Mouse (Mus musculus) megakaryocyte-erythroid progenitor cell, adult 5-6 weeks (primary cell): ENCODE measurements around the gene Clcc1. TPM values are rescaled to one million over a fixed set of nuclear protein-coding genes. Genes with fewer than 3 reads are reported as not detected.
"Not testable (repeated sequence)": the region's sequence is repeated elsewhere in the genome, so short reads cannot be mapped to it uniquely, and the experiment has no call there.

ENCODE experiments used
- ATAC-seq: replicated peaks from 2 replicates; pipeline ENCODE4 v1.8.0; 2016; ENCODE audit warnings: mild to moderate bottlenecking, inconsistent platforms; ENCODE audit not compliant: severe bottlenecking, poor library complexity, low FRiP score, low TSS enrichment
- total RNA-seq, 2 experiments: library from RNA; stranded (forward) in 1 of 2; stranded (reverse) in 1 of 2; fragments of 200-1000, 215-1000 nt in 1 of 2; fragments of >200 nt in 1 of 2; fragmentation: Nextera tagmentation in 1 of 2; gene quantifications; 2 replicates each; pipeline ENCODE4 v1.2.3; 2014 to 2017

Gene Clcc1
- total RNA-seq (2014; fragmentation: Nextera tagmentation) (24.2 and 34.0 TPM in 2 replicates), total RNA-seq (2017) (82.8 and 91.3 TPM in 2 replicates)

DNA sequence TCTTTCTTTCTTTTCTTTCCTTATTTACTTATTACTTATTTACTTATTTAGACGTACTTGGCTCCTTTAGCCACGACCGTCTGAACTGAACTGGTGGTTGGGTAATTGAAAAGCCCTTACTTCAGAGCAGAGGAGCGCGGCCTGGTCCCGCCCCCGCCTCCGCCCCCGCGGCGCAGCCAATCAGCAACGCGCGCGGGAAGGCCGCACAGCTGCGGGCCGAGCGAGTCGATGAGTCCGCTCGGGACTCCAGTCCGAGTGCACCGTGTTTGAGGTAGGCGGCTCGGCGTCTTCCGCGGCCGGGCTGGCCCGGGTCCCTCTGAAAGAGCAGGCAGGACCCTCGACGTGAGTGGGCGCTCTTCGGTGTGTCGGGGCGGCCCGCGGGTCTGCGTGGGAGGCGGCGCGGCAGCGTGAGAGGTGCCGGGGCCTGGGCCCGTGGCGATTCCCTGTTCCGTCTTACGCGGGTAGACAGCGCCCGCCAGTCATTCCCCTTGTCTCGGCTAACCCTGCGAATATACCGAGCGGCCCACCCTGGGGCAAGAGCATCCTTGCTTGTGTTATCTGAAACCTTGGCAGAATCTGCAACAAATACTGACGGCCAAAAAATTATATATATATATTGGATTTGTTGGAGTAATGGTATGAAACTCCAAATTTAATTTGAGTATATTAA is at the start of gene Clcc1:
Gene Clcc1 (plus strand): TSS at position 204 of the 670 bp plus-strand sequence.
- peak; percentile 86 for ATAC-seq

DNA sequence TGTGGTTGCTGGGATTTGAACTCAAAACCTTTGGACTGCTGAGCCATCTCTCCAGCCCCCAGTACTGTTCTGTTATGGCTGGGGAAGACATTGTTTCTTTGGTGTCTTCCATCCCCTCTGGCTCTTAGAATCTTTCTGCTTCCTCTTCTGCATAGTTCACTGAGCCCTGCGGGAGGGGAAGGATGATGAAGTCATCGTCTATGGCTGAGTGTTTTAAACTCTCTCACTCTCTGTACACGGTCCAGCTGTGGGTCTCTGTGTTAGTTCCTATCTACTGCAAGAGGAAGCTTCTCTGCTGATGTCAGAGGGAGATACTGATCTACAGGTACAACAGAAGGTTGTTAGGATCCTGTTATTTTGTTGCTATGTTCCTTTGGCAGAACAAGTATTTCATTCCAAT is 44.8 kb upstream of the Clcc1 start:
- no peak for ATAC-seq

DNA sequence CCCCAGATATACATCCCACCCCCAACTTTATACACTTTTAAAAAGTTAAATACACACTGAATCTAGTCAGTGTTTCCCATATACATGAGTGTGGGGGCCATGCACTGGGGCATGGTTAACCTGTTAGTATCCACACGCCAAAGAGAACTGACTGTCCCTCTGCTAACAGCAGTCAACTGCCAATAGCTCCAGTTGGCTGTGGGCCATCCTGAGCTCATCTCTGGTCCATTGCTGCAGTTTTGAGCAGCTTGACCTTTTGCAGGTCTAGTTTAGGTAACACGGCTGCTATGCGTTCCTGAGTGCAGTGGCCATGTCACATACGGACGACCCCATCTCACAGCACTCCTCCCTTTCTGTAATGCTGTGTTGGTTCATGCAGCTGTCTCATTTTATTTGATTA is 19.0 kb upstream of the Clcc1 start:
- ATAC-seq: no peak

DNA sequence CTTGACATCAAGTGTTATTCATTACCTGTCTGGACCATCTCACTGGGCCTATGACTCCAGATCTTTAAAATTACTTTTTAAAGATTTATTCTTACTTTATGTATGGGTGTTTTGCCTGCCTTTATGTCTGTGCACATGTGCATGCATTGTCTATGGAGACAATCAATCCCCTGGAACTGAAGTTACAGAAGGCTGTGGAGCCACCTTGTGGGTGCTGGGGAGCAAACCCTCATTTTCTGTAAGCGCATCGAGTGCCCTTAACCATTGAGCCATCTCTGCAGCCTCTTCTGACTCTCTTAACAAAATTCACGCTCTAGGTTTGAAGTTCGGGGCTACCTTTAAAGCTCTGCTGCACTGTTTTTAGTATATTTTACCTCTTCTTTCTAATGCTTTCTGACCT is 14.3 kb upstream of the Clcc1 start:
- ATAC-seq: 0 out of 2 replicates have a peak, but pooled peaks have one; percentile 22

DNA sequence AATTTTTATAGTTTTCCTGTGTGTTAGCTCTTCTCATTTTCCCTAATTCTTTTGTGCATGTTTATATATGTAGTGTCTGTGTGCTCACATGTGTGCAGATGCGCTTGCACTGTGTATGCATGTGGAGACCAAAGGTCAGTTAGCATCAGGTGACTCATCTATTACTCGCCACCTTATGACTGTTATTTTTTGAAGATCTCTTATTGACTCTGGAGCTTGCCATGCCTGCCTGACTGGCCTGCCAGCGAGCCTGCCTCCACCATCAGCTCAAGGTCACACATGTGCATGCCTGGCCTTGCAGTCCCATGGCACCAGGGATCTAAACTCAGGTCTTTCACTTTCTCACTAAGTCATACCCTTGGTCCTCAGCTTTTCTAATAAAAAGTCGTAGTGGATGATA is 12.7 kb upstream of the Clcc1 start:
- ATAC-seq: no peak

DNA sequence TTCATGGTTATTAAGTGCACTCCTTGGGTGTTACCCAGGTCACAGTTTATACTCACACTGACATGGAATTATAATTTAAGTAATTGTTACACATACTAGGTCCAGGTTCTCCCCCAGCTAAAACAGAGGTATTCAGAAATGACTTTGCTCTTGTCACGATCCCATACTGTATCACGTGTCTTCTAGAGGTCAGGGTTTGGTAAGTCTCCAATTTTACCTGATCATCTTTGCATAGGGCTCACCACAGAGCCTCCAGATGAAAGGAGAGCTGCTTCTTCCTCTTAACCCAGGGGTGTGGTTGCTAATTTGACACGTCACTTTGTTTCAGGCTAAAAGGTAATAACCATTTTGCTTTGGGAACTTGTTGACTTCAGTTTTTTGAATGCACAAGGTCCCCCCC is 8.9 kb upstream of the Clcc1 start:
- no peak for ATAC-seq

DNA sequence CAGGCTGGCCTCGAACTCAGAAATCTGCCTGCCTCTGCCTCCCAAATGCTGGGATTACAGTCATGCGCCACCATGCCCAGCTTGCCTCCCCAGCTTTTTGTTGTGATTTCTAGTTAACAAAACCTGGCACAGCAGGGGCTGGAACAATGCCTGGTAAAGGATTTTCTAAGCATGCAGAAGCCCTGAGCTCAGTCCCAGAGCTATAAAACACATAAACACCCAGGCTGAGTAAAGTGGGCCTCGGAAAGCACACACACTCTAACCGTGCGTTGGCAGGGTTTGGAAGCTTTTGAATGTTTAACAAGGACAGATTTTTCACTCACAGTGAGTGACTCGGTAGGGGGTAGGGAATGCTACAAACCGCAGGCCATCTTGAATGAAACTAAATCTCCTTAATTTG is 7.7 kb upstream of the Clcc1 start:
- ATAC-seq: no peak

DNA sequence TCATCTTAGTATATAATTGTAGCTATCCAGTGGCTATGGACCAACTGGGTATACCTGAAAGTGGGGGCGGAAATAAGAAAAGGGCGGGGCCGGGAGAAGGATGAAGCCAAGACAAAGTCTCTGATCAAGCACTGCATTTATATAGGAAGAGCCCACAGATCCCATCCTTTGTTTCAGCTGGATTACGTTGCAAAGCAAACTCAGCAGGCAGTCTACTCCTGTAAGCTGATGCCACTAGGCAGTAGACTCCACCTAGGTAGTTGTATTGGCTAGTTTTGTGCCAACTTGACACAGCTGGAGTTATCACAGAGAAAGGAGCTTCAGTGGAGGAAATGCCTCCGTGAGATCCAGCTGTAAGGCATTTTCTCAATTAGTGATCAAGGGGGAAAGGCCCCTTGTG is 6.0 kb upstream of the Clcc1 start:
- not testable (repeated sequence) for ATAC-seq

DNA sequence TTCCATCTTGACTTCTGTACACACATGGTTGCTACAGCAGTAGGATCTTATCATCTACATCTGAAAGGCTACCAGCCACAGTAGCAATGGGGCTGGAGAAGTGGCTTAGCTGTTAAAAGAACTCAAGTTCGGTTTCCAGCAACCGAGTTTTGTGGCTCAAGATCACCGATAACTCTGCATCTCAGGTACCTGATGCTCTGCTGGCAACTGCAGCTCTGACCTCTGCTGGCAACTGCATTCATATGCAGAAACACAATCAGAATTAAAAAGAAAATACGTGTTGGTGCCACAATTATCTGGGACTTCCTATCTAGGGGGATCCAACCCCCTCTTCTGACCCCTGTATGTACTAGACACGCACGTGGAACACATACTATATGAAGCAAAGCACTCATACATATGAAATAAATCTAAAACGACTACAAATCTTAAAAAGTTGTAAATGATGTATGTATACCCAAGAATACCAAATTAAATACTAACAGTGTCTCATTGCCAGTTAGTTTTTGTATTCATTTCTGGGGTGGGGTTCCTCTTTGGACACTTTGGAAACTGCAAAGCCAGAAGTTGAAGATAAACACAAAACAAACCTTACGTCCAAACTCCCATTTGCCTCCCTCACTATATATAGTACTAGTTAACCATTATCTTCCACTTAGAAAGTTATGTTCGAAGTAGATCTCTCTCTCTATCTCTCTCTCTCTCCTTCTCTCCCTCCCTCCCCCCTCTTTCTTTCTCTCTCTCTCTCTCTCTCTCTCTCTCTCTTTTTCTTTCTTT is 659 bp upstream of the Clcc1 start:
- ATAC-seq: peak; percentile 49

DNA sequence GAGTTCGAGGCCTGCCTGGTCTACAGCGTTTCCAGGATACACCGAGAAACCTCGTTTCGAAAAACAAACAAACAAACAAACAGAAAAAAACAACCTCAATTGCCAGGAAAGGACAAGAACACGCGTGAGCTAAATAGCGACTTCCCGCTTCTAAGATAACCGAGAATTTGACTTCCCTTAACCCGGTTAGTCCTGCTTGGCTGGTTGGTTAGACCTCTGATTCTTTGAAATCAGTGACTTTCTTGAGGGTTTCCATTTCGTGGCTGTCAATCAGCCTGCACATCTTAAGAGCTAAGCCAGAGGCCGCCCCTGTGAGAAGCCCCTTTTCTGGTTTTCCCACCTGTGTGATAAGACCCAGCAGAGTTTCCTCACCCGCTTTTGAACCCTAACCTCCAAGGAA is 853 bp downstream of the Clcc1 start:
- ATAC-seq: 0 out of 2 replicates have a peak, but pooled peaks have one; percentile 20

DNA sequence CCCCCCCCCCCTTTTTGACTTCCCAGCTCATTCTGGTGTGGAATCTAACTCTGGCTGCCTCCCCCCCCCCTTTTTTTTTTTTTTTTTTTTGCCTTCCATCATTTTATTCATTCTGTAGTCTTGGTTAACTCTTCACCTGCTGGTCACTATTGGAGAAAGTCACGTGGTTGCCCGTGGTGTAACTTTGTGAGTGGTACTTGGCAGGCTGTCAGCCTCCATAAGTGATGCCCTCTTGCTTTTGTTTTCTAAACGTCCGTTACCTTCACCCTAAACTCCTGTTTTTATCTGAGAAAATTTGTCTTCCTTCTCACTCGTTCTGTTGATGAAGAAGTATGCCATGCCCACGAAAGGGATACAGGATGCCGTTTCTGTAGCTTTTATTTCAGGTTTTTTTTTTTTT is 1.8 kb downstream of the Clcc1 start:
- no peak for ATAC-seq

DNA sequence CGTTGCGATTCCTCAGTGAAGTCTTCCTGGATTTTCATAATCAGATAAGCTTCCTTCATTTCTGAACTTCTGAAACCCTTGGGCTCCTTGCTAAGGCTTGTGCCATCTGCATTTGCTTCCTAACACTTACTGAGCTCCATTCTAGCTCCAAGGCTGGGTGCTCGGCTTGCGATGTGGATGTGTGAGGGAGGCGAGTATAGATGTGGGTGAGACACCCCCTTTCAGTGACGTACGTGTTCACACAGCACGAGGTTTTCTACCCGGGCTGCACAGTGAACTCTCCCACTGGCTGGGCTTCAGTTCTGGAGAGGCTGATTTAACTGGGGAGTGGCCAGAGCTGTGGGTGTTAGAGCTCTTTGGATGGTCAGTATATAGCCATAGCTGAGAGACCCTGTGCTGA is 4.9 kb downstream of the Clcc1 start:
- no peak for ATAC-seq

DNA sequence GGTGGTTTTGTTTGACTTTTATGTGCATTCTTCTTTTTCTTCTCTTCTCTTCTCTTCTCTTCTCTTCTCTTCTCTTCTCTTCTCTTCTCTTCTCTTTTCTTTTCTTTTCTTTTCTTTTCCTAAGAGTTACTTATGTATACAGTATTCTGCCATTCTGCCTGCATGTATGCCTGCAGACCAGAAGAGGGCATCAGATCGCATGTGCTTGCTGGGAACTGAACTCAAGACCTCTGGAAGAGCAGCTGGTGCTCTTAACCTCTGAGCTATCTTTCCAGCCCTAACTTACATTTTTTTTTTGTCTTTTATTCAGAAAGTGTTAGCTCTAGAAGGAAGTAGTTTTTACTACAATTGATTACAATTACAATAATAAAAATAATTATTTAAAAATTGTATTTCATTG is 7.2 kb downstream of the Clcc1 start:
- ATAC-seq: no peak

DNA sequence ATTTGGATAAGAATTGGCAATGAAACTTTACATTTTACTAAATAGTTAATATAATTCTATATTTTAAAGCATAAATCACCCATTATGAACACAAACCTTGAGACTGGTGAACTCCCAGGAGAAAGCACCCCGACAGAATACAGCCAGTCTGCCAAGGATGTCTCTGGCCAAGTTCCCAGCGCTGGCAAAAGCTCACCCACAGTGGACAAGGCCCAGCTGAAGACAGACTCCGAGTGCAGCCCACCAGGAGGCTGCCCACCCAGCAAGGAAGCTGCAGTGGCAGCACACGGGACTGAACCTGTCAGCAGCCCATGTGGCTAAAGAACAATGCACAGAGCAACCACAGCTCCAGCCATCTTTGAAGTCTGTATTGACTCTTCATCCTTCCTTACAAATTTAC is 22.9 kb downstream of the Clcc1 start:
- ATAC-seq: no peak

DNA sequence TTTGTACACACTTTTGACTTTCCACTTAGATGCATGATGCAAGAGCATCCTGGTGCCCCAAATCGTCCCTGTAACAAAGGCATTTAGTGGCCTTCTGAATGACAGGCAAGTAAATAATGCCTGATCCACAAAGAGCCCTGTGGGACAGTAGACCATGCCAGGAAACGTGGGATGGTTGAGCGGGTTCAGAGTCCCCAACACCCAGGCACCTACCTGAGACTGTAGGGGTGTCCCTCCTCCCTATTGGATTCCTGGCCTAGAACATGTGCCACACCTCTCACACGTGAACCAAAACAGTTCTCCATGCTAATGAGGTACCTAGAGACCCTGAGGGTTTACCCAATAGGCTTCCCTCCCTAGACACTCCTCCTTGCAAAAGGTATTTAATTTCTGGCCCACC is 27.3 kb downstream of the Clcc1 start:
- no peak for ATAC-seq

DNA sequence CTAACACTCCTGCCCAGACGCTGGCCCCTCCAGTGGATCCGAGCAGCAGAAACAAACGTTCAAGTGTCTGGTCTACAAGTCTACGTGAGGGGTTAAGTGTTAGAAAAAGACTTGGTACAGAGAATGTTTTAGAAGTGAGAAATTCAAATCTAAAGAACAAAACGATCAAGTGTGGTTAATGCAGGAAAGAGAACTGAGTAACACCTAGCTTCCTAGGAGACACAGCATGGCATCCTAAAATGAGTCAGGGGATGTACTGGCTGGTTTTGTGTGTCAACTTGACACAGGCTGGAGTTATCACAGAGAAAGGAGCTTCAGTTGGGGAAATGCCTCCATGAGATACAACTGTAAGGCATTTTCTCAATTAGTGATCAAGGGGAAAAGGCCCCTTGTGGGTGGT is 29.9 kb downstream of the Clcc1 start:
- not testable (repeated sequence) for ATAC-seq

DNA sequence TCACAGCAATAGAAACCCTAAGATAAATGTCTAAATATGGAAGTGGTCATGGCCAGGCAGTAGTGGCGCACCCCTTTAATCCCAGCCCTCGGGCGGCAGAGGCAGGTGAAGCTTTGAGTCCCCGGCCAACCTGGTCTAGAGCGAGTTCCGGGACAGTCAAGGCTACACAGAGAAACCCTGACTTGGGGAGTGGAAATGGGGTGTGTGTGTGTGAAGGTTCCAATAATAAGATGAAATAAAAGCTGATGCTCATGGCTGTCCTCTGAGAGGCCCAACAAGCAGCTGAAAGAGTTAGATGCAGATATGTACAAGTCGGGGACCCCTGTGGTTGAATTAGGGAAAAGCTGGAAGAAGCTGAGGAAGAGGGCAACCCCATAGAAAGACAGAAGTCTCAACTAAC is 32.0 kb downstream of the Clcc1 start:
- ATAC-seq: no peak

DNA sequence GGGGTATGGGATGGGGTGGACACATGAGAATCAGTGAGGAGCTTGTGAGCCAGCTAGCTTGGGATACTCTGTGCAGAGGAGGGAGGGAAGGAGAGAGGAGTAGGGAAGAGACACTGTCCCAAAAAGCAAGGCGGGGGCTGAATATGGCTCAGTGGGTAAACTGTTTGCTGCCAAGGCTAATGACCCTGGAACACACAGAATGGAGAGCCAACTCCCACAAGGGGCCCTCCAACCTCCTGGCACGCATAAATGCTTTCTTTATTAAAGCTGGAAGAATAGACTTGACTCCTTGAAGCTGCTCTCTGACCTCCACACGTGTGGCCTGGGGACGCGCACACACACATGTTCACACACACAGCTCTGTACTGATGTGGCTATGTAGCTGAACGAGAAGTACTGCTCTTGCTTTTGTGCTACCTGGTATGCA is 35.3 kb downstream of the Clcc1 start:
- no peak for ATAC-seq

DNA sequence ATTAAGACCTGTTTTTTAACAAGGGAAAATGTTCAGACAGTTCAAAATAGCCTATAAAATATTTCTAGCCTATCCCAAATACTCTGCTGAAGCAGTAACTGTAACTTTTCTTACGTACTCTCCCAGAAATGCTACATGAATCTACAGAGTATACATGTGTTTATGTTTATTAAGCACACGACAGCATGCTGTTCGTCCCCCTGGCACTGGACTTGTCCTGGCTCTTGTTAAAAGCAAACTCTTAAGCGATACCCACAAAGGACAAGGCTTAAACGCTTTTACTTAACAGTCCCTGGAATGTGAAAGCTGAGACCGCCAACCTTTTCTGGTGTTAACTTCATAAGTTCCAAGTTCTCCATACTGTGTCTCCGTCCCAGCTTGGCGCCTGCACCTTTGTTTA is 35.7 kb downstream of the Clcc1 start:
- no peak for ATAC-seq

DNA sequence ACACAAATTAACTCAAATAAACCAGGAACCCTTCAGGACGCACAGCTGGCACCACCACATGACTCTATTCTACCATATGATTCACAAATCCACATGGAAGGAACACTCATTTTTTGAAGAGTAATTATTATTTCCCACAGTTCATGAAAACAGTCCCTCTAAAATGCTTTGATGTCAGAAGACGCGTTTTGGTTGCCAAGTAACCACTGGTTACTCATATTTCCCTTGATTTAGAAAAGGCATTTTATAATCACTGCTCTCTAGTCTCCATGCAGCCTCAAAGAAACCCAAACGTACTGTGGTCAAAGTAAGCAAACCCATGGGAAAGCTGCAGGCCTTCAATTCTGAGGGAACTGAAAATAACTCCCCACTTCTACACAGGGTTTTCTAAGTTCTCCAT is 36.3 kb downstream of the Clcc1 start:
- no peak for ATAC-seq

DNA sequence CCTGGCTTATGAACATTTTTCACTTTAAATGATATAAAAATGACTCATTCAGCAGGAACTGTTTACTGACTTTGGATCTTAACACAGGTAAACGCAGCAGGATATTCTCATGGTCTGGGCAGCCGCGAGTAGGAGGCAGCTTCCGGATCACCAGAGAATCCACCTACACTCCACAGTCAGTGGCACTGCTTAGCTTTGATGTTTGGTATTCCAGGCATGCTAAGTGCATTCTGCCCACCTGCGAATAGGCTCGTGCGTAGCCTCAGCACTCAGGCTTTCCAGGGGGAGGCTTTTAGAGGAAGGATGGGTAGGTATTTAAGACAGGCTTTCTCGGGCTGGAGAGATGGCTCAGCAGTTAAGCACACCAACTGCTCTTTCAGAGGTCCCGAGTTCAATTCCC is 40.6 kb downstream of the Clcc1 start:
- no peak for ATAC-seq
